ENCODE assay signal across 16 mouse cellular contexts in genomic region chr2:116807207-116807606, GRCm38 (mm10).
DNase-seq lines count a peak whose midpoint lies in the region; ATAC-seq lines count a peak whose summit lies in the region.
"Had no signal": no experiment of that assay in that cellular context is flagged by ENCODE, and none has a peak within 500 bp of the region (broad histone marks: within the 10 kb centered on the region; RNA-seq: fewer than 3 reads in every experiment).

No protein-coding gene starts in this region.

- no peaks in the 10 kb centered on the region for H3K36me3 ChIP-seq in forebrain, embryonic 16.5 days (ENCODE audit: control insufficient read depth, insufficient read depth)
- H3K36me3 ChIP-seq in forebrain, embryonic 15.5 days, result no peaks in the 10 kb centered on the region
- no peaks in the 10 kb centered on the region for H3K36me3 ChIP-seq in midbrain, embryonic 11.5 days (ENCODE audit: control insufficient read depth, insufficient read depth, low read length)
- H3K36me3 ChIP-seq in midbrain, embryonic 13.5 days, result no peaks in the 10 kb centered on the region
- H3K36me3 ChIP-seq: embryonic facial prominence, embryonic 12.5 days; heart, embryonic 13.5 days; hindbrain, embryonic 15.5 days had no signal

- no peaks in the 10 kb centered on the region for H3K27me3 ChIP-seq in forebrain, embryonic 16.5 days (replicated peaks; ENCODE audit: control insufficient read depth, insufficient read depth, low read length)
- H3K27me3 ChIP-seq in forebrain, embryonic 15.5 days, result no peaks in the 10 kb centered on the region
- H3K27me3 ChIP-seq in midbrain, embryonic 11.5 days (ENCODE audit: control insufficient read depth, insufficient read depth, low read length), result no peaks in the 10 kb centered on the region
- no peaks in the 10 kb centered on the region for H3K27me3 ChIP-seq in midbrain, embryonic 13.5 days
- H3K27me3 ChIP-seq: embryonic facial prominence, embryonic 12.5 days; heart, embryonic 13.5 days; hindbrain, embryonic 15.5 days had no signal

- WGBS in forebrain, embryonic 16.5 days, result 43% methylated on average over 3 of the region's 3 CpGs
- 33% methylated on average over 3 of the region's 3 CpGs for WGBS in forebrain, embryonic 15.5 days
- 50% methylated on average over 3 of the region's 3 CpGs for WGBS in midbrain, embryonic 11.5 days
- WGBS in midbrain, embryonic 13.5 days, result 30% methylated on average over 3 of the region's 3 CpGs

- peak; percentile 91 for DNase-seq in midbrain, embryonic 11.5 days (ENCODE audit: low spot score, missing footprints)
- no peak for DNase-seq in layer of hippocampus, adult 18-20 months (ENCODE audit: low spot score in 2 of 2)
- no peak for DNase-seq in T-cell, adult 2 months (ENCODE audit: low spot score)
- DNase-seq: adrenal gland, adult 8-10 months; adrenal gland, postnatal 36 days; cerebellum, adult 11-12 months; cerebellum, adult 9-10 months; cerebellum, postnatal 25 days; gastrocnemius, postnatal 36 days; heart, postnatal 36 days had no signal

- peaks cover 3% of the 10 kb centered on the region; the same call in 1 of the 2 replicates for H3K4me1 ChIP-seq in forebrain, embryonic 16.5 days (replicated peaks; ENCODE audit: control insufficient read depth, insufficient read depth, low read length)
- H3K4me1 ChIP-seq in forebrain, embryonic 15.5 days, result peaks cover 3% of the 10 kb centered on the region; the same call in 1 of the 2 replicates
- peaks cover 23% of the 10 kb centered on the region for H3K4me1 ChIP-seq in midbrain, embryonic 11.5 days (ENCODE audit: control insufficient read depth, insufficient read depth, low read length)
- H3K4me1 ChIP-seq in midbrain, embryonic 13.5 days (replicated peaks), result peaks cover 30% of the 10 kb centered on the region
- H3K4me1 ChIP-seq: embryonic facial prominence, embryonic 12.5 days; heart, embryonic 13.5 days; hindbrain, embryonic 15.5 days had no signal

- H3K27ac ChIP-seq in forebrain, embryonic 16.5 days (ENCODE audit: low read length), result no peak overlapping the region
- no peak overlapping the region for H3K27ac ChIP-seq in forebrain, embryonic 15.5 days (replicated peaks)
- peak overlapping the region; percentile 65 for H3K27ac ChIP-seq in midbrain, embryonic 11.5 days (ENCODE audit: low read depth, low read length)
- H3K27ac ChIP-seq in midbrain, embryonic 13.5 days, result peak overlapping the region; percentile 51
- H3K27ac ChIP-seq: embryonic facial prominence, embryonic 12.5 days; heart, embryonic 13.5 days; hindbrain, embryonic 15.5 days had no signal

- no peak overlapping the region for H3K4me3 ChIP-seq in forebrain, embryonic 16.5 days (replicated peaks; ENCODE audit: low read length)
- no peak overlapping the region for H3K4me3 ChIP-seq in forebrain, embryonic 15.5 days
- no peak overlapping the region for H3K4me3 ChIP-seq in midbrain, embryonic 11.5 days (ENCODE audit: low read depth, low read length)
- H3K4me3 ChIP-seq in midbrain, embryonic 13.5 days (replicated peaks), result no peak overlapping the region
- H3K4me3 ChIP-seq: embryonic facial prominence, embryonic 12.5 days; heart, embryonic 13.5 days; hindbrain, embryonic 15.5 days had no signal

- H3K9ac ChIP-seq in forebrain, embryonic 16.5 days (replicated peaks; ENCODE audit: low read depth, low read length), result no peak overlapping the region
- no peak overlapping the region for H3K9ac ChIP-seq in forebrain, embryonic 15.5 days (replicated peaks)
- no peak overlapping the region for H3K9ac ChIP-seq in midbrain, embryonic 11.5 days (ENCODE audit: low read length)
- no peak overlapping the region for H3K9ac ChIP-seq in midbrain, embryonic 13.5 days (replicated peaks)
- H3K9ac ChIP-seq: embryonic facial prominence, embryonic 12.5 days; heart, embryonic 13.5 days; hindbrain, embryonic 15.5 days had no signal

- H3K4me2 ChIP-seq in forebrain, embryonic 16.5 days (ENCODE audit: low read length), result no peak overlapping the region
- no peak overlapping the region for H3K4me2 ChIP-seq in forebrain, embryonic 15.5 days (replicated peaks)
- H3K4me2 ChIP-seq in midbrain, embryonic 11.5 days, result peak overlapping the region; percentile 3; the same call in 1 of the 2 replicates
- no peak overlapping the region for H3K4me2 ChIP-seq in midbrain, embryonic 13.5 days (replicated peaks)
- H3K4me2 ChIP-seq: embryonic facial prominence, embryonic 12.5 days; heart, embryonic 13.5 days; hindbrain, embryonic 15.5 days had no signal

- peak; percentile 26; the same call in 1 of the 2 replicates for ATAC-seq in forebrain, embryonic 16.5 days
- ATAC-seq in forebrain, embryonic 15.5 days (replicated peaks), result no peak; the same call in 1 of the 2 replicates
- ATAC-seq in midbrain, embryonic 11.5 days (ENCODE audit: low FRiP score), result 0 out of 2 replicates have a peak, but pooled peaks have one; percentile 17
- ATAC-seq in midbrain, embryonic 13.5 days, result peak; percentile 24

- H3K9me3 ChIP-seq in forebrain, embryonic 16.5 days (ENCODE audit: control insufficient read depth, low read length), result no peaks in the 10 kb centered on the region
- no peaks in the 10 kb centered on the region for H3K9me3 ChIP-seq in forebrain, embryonic 15.5 days
- no peaks in the 10 kb centered on the region for H3K9me3 ChIP-seq in midbrain, embryonic 11.5 days (ENCODE audit: control insufficient read depth, low read length)
- H3K9me3 ChIP-seq in midbrain, embryonic 13.5 days, result no peaks in the 10 kb centered on the region
- H3K9me3 ChIP-seq: embryonic facial prominence, embryonic 12.5 days; heart, embryonic 13.5 days; hindbrain, embryonic 15.5 days had no signal

Comparison
In these comparisons a context has a peak if more than half of its experiments do, and no peak if none do; other contexts are left out.
1. H3K27ac ChIP-seq: peak in midbrain, embryonic 11.5 days (single experiment) and midbrain, embryonic 13.5 days (single experiment); none in forebrain, embryonic 16.5 days (single experiment) and forebrain, embryonic 15.5 days (single experiment).